Mouse (Mus musculus): ENCODE data around the gene Eri2. TPM values are rescaled to one million over a fixed set of nuclear protein-coding genes. Genes with fewer than 3 reads are reported as not detected.
"Not testable (repeated sequence)": the region's sequence is repeated elsewhere in the genome, so short reads cannot be mapped to it uniquely, and the experiment has no call there.

Eri2 gene
- polyA plus RNA-seq, 1 experiment from 2014 or later: 26.3 TPM

DNA sequence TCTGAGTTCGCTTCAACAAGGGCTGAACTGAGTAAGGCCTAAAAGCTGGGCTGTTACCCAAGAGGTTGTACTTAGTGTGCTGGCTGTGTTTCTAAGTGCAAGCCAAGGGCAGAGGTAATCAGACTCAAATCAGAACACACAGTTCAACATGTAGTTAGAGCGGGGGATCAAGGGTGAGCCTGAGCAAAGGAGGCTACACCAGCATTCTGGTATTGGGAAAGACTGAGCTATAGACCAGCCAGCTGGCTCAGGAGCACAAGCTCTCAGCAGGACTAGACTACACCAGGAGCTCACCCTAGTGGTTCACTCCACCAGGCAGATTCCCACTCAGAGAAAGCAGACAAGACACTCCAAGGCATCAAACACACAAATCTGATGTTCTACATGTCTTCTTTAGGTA, 10.4 kb downstream of the Eri2 start:
- Histone ChIP-seq H3K4me3 (no peak overlapping the region), H3K36me3 (peaks cover 40% of the 10 kb centered on the region), H3K9ac (no peak overlapping the region), H3K4me2 (no peak overlapping the region), H3K4me1 (no peaks in the 10 kb centered on the region), H3K9me3 (no peaks in the 10 kb centered on the region), H3K27me3 (no peaks in the 10 kb centered on the region), H3K27ac (no peak overlapping the region)
- no peak for ATAC-seq (ENCODE audit: borderline replicate concordance, extremely low read depth, low FRiP score, low TSS enrichment)
- WGBS: 99% methylated on average over 2 of the region's 2 CpGs

DNA sequence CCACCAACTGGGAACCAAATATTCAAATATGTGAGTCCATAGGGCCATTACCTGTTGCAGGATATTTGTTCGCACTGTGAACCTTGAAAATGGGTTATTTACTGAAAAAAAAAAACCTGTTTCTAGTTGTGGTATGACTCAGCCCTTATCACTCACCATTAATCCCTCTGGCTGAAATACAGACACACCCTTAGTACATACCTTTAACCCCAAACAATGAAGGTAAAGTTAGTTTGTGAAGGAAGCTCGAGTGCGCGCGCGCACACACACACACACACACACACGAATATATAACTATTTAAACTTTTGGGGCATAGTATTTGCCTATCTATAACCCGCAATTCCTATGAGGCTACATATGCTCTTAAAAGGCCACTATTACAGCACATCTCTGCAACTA, 24.0 kb downstream of the Eri2 start:
- 90% methylated on average over 8 of the region's 8 CpGs for WGBS
- Histone ChIP-seq H3K9me3 (no peaks in the 10 kb centered on the region), H3K4me3 (no peak overlapping the region), H3K4me1 (no peaks in the 10 kb centered on the region), H3K27me3 (no peaks in the 10 kb centered on the region), H3K9ac (no peak overlapping the region), H3K4me2 (no peak overlapping the region), H3K36me3 (no peaks in the 10 kb centered on the region), H3K27ac (no peak overlapping the region)
- no peak for ATAC-seq (ENCODE audit: borderline replicate concordance, extremely low read depth, low FRiP score, low TSS enrichment)

DNA sequence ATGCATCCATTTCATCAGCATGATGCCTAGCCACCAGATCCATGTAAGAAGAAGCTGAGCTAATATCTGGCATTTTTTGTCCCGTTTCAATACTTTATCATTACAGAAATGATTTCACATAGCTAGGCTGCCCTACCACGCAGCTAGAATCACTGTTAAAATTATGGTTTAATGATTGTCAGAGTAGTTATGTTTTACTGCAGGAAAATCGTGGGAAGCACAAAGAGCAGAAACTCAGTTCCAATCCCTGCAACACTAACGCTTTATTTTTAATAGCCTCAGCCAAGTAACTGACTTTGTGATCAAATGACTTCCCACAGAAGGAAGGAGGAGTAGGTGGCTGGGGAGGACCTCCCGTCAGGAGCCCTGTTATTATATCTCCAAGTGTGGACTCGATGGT, 26.9 kb downstream of the Eri2 start:
- 70% methylated on average over 6 of the region's 6 CpGs for WGBS
- Histone ChIP-seq H3K36me3 (no peaks in the 10 kb centered on the region), H3K27ac (no peak overlapping the region), H3K9ac (no peak overlapping the region), H3K9me3 (no peaks in the 10 kb centered on the region), H3K27me3 (no peaks in the 10 kb centered on the region), H3K4me2 (no peak overlapping the region), H3K4me3 (no peak overlapping the region), H3K4me1 (no peaks in the 10 kb centered on the region)
- no peak for ATAC-seq (ENCODE audit: borderline replicate concordance, extremely low read depth, low FRiP score, low TSS enrichment)

DNA sequence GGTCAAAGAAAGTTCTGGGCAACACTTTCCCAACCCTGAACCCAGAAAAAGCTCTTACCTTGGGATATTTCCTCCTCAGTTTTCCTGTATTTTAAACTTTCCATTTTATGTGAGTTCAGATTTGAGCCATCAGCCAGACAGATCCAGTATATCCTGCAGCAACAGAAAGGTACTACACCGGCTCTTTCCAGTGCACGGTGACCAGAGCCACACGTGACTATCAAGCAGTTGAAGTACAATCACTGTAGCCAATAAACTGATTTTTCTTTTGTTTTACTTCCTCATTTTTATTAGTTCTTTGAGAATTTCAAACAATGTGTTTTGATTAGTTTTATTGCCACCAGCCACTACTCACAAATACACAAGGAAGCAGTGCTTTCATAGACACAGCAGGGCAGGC, 29.5 kb downstream of the Eri2 start:
- Histone ChIP-seq H3K4me3 (no peak overlapping the region), H3K36me3 (no peaks in the 10 kb centered on the region), H3K9ac (no peak overlapping the region), H3K27ac (no peak overlapping the region), H3K4me2 (no peak overlapping the region), H3K9me3 (no peaks in the 10 kb centered on the region), H3K4me1 (no peaks in the 10 kb centered on the region), H3K27me3 (no peaks in the 10 kb centered on the region)
- ATAC-seq (ENCODE audit: borderline replicate concordance, extremely low read depth, low FRiP score, low TSS enrichment): no peak
- 90% methylated on average over 3 of the region's 3 CpGs for WGBS

DNA sequence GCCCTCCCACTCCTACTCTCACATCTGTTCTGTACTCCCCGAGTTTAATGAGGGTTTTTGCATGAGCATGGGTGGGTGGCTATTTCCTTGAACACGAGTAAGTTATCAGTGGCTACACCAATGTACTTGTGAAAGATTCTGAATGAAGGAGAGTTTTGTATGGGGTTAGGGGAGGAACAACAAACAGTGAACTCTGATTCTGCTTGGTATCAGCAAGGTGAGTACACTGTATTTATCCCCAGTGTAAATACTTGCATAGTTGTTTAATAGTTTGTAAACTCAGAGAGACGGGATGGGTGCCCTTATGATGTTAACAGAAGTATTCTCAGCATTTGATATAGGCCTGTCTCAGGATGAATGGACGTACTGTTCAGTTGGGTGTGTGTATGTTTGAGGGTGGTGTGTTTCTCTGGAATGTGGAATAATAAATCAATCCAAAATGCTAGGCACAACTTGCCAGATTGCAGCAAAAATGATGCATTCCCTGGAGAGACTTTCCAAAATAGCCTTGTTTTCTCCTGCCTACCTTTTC, 31.6 kb downstream of the Eri2 start:
- no peaks in the 10 kb centered on the region for H3K27me3 ChIP-seq
- WGBS: 30% methylated on average over 4 of the region's 4 CpGs
- no peak for ATAC-seq (ENCODE audit: borderline replicate concordance, extremely low read depth, low FRiP score, low TSS enrichment)

DNA sequence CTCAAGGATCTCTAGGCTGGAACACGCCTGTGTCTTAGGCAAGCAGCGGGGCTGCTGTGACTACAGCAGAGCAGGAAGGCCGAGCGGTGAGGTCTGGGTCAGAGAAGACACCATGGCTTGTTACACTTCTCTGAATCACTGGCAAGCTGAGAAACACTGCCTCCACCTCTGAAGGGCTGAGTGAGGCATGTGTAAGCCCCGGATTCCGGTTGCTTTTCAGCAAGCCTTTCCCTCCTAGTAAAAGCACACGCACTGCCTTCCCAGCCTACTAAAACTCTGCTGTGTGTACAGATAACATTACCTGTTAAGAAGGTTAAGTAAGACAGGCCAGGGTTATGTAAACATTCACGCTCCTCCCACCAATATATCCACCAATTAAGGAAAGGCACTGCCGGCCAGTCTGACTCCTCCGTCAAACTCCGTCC, 33.3 kb downstream of the Eri2 start, which contains the start of gene Acsm3:
TSS of gene Acsm3 (plus strand) at position 397 of the 425 bp plus-strand sequence.
- Histone ChIP-seq H3K9me3 (no peaks in the 10 kb centered on the region), H3K36me3 (no peaks in the 10 kb centered on the region), H3K4me3 (no peak within 1 kb of the TSS), H3K27ac (no peak within 1 kb of the TSS), H3K4me1 (no peaks in the 10 kb centered on the region), H3K27me3 (no peaks in the 10 kb centered on the region), H3K4me2 (no peak within 1 kb of the TSS), H3K9ac (no peak within 1 kb of the TSS)
- ATAC-seq (ENCODE audit: borderline replicate concordance, extremely low read depth, low FRiP score, low TSS enrichment): no peak; the same call in 1 of the 2 replicates
- WGBS: 30% methylated on average over 11 of the region's 11 CpGs

More for the DNA sequence above, 31.6 kb downstream of the Eri2 start:
- no peaks in the 10 kb centered on the region for H3K9me3 ChIP-seq
- H3K4me3 ChIP-seq: no peak overlapping the region
- H3K4me1 ChIP-seq: no peaks in the 10 kb centered on the region
- no peak overlapping the region for H3K4me2 ChIP-seq
- H3K9ac ChIP-seq: no peak overlapping the region
- H3K36me3 ChIP-seq: no peaks in the 10 kb centered on the region
- no peak overlapping the region for H3K27ac ChIP-seq

DNA sequence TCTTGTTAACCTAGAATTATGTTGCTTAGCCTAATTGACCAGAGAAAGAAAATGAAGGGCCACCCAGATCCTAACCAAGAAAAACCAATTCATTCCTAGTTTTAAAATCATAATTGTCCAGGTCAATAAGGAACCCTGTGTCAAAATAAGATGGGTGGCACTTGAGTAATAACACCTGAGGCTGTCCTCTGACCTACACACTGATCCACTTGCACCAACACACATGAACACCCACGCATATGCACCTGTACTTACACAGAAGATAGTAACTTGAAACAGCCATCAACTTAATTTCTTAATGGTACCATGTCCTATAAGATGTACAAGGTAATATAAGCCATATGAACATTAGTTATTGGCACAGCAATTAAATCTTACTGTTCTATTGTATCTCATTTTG, 40.2 kb downstream of the Eri2 start:
- Histone ChIP-seq H3K4me3 (no peak overlapping the region), H3K4me2 (no peak overlapping the region), H3K36me3 (no peaks in the 10 kb centered on the region), H3K9ac (no peak overlapping the region), H3K27ac (no peak overlapping the region), H3K27me3 (no peaks in the 10 kb centered on the region), H3K4me1 (no peaks in the 10 kb centered on the region), H3K9me3 (no peaks in the 10 kb centered on the region)
- no peak for ATAC-seq (ENCODE audit: borderline replicate concordance, extremely low read depth, low FRiP score, low TSS enrichment)
- 88% methylated on average over 1 of the region's 1 CpGs for WGBS

DNA sequence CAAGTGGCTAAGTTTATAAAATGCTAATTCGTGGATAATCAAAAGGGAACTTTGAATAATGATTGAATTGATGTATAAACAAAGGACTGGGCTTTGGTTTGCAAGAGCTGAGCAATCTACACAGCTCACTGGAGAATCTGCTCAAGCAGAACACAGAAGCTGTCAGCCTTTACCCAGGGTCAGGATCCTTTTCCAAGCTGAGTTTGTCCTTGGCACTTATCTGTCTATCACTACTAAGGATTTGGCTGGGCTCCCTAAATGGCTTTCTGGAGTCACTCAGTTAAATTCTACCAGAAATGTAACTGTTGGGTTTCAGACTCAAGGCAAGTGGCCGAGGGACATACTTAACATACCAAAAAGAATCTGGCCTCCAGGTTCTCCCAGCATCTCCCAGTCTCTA, 43.9 kb downstream of the Eri2 start:
- Histone ChIP-seq H3K27me3 (no peaks in the 10 kb centered on the region), H3K4me3 (no peak overlapping the region), H3K27ac (no peak overlapping the region), H3K9ac (no peak overlapping the region), H3K9me3 (no peaks in the 10 kb centered on the region), H3K4me2 (no peak overlapping the region), H3K4me1 (no peaks in the 10 kb centered on the region), H3K36me3 (no peaks in the 10 kb centered on the region)
- ATAC-seq (ENCODE audit: borderline replicate concordance, extremely low read depth, low FRiP score, low TSS enrichment): no peak
- WGBS: 43% methylated on average over 2 of the region's 2 CpGs

DNA sequence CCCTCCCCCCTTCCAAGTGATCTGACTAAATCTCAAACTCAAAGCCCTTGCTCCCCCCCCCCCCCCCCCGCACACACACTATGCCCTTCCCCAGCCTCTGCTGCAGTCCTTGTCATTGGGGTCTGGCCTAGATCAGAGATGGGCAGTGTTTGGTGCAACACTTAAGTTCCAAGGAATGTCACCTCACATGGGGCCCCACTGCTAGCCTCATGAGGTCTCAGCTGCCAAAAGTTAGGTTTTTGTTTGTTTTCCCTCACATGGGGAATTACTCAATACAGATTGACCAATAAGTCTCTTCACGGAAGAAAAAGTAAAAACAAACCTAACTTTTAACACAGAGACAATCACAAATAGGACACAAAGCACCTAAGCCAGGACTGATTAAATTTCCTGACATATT, 45.1 kb downstream of the Eri2 start:
- no peak for ATAC-seq (ENCODE audit: borderline replicate concordance, extremely low read depth, low FRiP score, low TSS enrichment)
- WGBS: 54% methylated on average over 1 of the region's 2 CpGs
- H3K9me3 ChIP-seq: no peaks in the 10 kb centered on the region
- no peaks in the 10 kb centered on the region for H3K27me3 ChIP-seq
- no peak overlapping the region for H3K4me3 ChIP-seq
- H3K4me1 ChIP-seq: peaks cover 5% of the 10 kb centered on the region; the same call in 1 of the 2 replicates
- no peaks in the 10 kb centered on the region for H3K36me3 ChIP-seq
- H3K9ac ChIP-seq: no peak overlapping the region
- H3K4me2 ChIP-seq: no peak overlapping the region
- H3K27ac ChIP-seq: no peak overlapping the region

DNA sequence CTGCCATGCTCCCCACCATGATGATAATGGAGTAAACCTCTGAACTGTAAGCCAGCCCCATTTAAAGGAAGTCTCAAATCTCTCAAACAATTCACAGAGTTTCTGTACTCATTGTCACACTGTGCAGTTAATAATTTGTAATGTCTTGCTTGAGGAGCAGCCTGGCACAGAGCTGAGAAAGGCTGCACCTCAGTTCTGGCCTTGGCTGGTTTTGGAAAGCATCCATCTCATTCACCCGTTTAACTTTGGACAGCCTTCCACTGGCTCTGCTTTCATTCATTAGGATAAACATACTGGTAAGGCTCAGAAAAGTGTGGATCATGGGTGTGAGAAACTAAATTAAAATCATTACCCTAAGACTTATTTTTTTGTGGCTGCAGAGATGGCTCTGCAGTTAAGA, 48.0 kb downstream of the Eri2 start:
- no peaks in the 10 kb centered on the region for H3K27me3 ChIP-seq
- H3K9ac ChIP-seq: no peak overlapping the region
- H3K4me2 ChIP-seq: no peak overlapping the region
- no peak overlapping the region for H3K4me3 ChIP-seq
- H3K36me3 ChIP-seq: no peaks in the 10 kb centered on the region
- peaks cover 5% of the 10 kb centered on the region; the same call in 1 of the 2 replicates for H3K4me1 ChIP-seq
- 49% methylated on average over 1 of the region's 1 CpGs for WGBS
- no peaks in the 10 kb centered on the region for H3K9me3 ChIP-seq
- H3K27ac ChIP-seq: no peak overlapping the region
- no peak for ATAC-seq (ENCODE audit: borderline replicate concordance, extremely low read depth, low FRiP score, low TSS enrichment)

DNA sequence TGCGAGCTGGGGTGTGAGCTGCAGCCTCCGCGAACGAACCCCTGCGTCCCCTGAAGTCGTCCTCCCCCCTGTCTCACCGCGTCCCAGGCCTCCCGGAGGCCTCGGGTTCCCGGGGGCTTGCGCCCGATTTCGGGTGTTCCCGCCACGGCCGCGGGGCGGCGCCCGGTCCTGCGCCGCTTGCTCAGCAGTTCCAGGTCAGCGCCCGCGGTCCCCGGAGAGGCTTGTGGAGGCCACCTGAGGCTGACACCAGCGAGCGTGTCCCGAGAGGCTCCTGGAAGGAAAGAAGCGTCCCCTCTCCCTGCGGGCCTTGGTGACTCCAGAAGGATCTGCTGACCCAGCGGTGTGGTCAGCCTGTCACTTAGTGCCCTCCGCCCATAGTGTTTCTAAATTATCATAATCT, 49.5 kb downstream of the Eri2 start:
- Histone ChIP-seq H3K4me1 (peaks cover 5% of the 10 kb centered on the region; the same call in 1 of the 2 replicates), H3K4me2 (peak overlapping the region; percentile 43), H3K27me3 (no peaks in the 10 kb centered on the region), H3K9ac (no peak overlapping the region), H3K9me3 (no peaks in the 10 kb centered on the region), H3K27ac (no peak overlapping the region), H3K4me3 (peak overlapping the region; percentile 17; the same call in 1 of the 2 replicates), H3K36me3 (no peaks in the 10 kb centered on the region)
- no peak for ATAC-seq (ENCODE audit: borderline replicate concordance, extremely low read depth, low FRiP score, low TSS enrichment)
- WGBS: 6% methylated on average over 34 of the region's 34 CpGs

DNA sequence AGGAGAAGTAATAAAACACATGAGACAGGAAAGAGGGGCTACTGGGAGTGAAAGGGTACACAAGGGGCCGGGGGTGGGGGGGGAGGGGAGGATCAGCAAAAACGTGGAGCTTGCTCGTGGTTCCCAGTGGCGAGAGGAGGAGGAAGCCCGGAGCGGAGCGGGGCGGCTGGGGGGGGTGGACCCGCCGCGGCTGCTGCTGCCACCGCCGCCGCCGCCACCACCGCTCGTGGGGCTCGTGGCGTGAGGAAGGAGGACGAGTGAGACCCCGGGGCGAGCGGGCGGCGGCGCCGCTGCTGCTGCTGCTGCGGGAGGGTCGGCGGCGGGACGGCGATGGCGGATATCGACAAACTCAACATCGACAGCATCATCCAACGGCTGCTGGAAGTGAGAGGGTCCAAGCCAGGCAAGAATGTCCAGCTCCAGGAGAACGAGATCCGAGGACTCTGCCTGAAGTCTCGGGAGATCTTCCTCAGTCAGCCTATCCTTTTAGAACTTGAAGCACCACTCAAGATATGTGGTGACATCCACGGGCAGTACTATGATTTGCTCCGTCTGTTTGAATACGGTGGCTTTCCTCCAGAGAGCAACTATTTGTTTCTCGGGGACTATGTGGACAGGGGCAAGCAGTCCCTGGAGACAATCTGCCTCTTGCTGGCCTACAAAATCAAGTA, 53.9 kb downstream of the Eri2 start:
- WGBS: 4% methylated on average over 16 of the region's 44 CpGs
- not testable (repeated sequence) for H3K27me3 ChIP-seq, H3K9me3 ChIP-seq, H3K4me1 ChIP-seq, H3K36me3 ChIP-seq, H3K27ac ChIP-seq, H3K9ac ChIP-seq
- Histone ChIP-seq H3K4me3 (peak overlapping the region; percentile 36), H3K4me2 (peak overlapping the region; percentile 54)
- ATAC-seq (ENCODE audit: borderline replicate concordance, extremely low read depth, low FRiP score, low TSS enrichment): peak; percentile 59

All from lung, embryonic 15.5 days (tissue).